Mouse (Mus musculus) c-Kit-positive CD71-negative TER-119-negative erythroid progenitor cells, embryonic 14.5 days (primary cell): ENCODE data around the gene Atf2.
"Not testable (repeated sequence)": the region's sequence is repeated elsewhere in the genome, so short reads cannot be mapped to it uniquely, and the experiment has no call there.

Experiments
- DNase-seq: peaks from one replicate; pipeline ENCODE4 v3.0.0-alpha.2; 2013; ENCODE audit warnings: low read depth

The Atf2 gene

GRCm38 (mm10) chr2:73885997-73886396, 6.4 kb downstream of the Atf2 start:
- no peak for DNase-seq

- DNase-seq = no peak
Observed at GRCm38 (mm10) chr2:73877891-73878290, 14.5 kb downstream of the Atf2 start.

GRCm38 (mm10) chr2:73867764-73868487, 24.5 kb downstream of the Atf2 start:
- no peak for DNase-seq

GRCm38 (mm10) chr2:73860046-73860624, 32.3 kb downstream of the Atf2 start:
- DNase-seq = no peak

GRCm38 (mm10) chr2:73857352-73857751, 35.1 kb downstream of the Atf2 start:
- no peak for DNase-seq

GRCm38 (mm10) chr2:73856246-73856645, 36.2 kb downstream of the Atf2 start:
- no peak for DNase-seq

- no peak for DNase-seq
Observed at GRCm38 (mm10) chr2:73834406-73835015, 57.9 kb downstream of the Atf2 start.

- DNase-seq = no peak
Observed at GRCm38 (mm10) chr2:73833284-73833683, 59.2 kb downstream of the Atf2 start.

- DNase-seq = peak; percentile 9
Observed at GRCm38 (mm10) chr2:73818742-73819141, 73.7 kb downstream of the Atf2 start.

- DNase-seq = no peak
Observed at GRCm38 (mm10) chr2:73807609-73808008, 84.8 kb downstream of the Atf2 start.

- not testable (repeated sequence) for DNase-seq
Observed at GRCm38 (mm10) chr2:73800127-73800526, 92.3 kb downstream of the Atf2 start.

- DNase-seq = no peak
Observed at GRCm38 (mm10) chr2:73798786-73799185, 93.7 kb downstream of the Atf2 start.

GRCm38 (mm10) chr2:73798136-73798535, 94.3 kb downstream of the Atf2 start:
- no peak for DNase-seq

- DNase-seq = no peak
Observed at GRCm38 (mm10) chr2:73791846-73792630, 100.4 kb downstream of the Atf2 start.

GRCm38 (mm10) chr2:73790332-73790731, 102.1 kb downstream of the Atf2 start:
- DNase-seq = no peak

- DNase-seq = no peak
Observed at GRCm38 (mm10) chr2:73788395-73788794, 104.0 kb downstream of the Atf2 start.

- DNase-seq = no peak
Observed at GRCm38 (mm10) chr2:73782371-73782905, 110.0 kb downstream of the Atf2 start.

GRCm38 (mm10) chr2:73780321-73781010, 112.0 kb downstream of the Atf2 start:
- DNase-seq = no peak

GRCm38 (mm10) chr2:73779796-73780195, 112.6 kb downstream of the Atf2 start:
- DNase-seq = no peak

GRCm38 (mm10) chr2:73779016-73779595, 113.3 kb downstream of the Atf2 start:
- DNase-seq = no peak

- DNase-seq = no peak
Observed at GRCm38 (mm10) chr2:73776936-73777335, 115.5 kb downstream of the Atf2 start.
